Mouse (Mus musculus): ENCODE measurements around the gene Sost. TPM values are rescaled to one million over a fixed set of nuclear protein-coding genes. Genes with fewer than 3 reads are reported as not detected.

The Sost gene
- polyA plus RNA-seq, 1 experiment from 2014 or later: 0.36 TPM

Other genes starting within 250 kb of the Sost start
- gene Dhx8, start 234.1 kb downstream of the Sost start, polyA plus RNA-seq (2016; fragmentation: Nextera tagmentation; extraction: Ambion mirVana): 28.7 and 33.0 TPM in 2 replicates
- 9.4 and 10.8 TPM in 2 replicates for gene Etv4, start 181.6 kb downstream of the Sost start, polyA plus RNA-seq (2016; fragmentation: Nextera tagmentation; extraction: Ambion mirVana)
- 5.7 and 8.2 TPM in 2 replicates for gene Meox1, start 72.6 kb downstream of the Sost start, polyA plus RNA-seq (2016; fragmentation: Nextera tagmentation; extraction: Ambion mirVana)
- not detected in 2 replicates for gene Cfap97d1, start 17.3 kb upstream of the Sost start, polyA plus RNA-seq (2016; fragmentation: Nextera tagmentation; extraction: Ambion mirVana)
- 32.3 and 47.3 TPM in 2 replicates for gene Dusp3, start 20.0 kb upstream of the Sost start, polyA plus RNA-seq (2016; fragmentation: Nextera tagmentation; extraction: Ambion mirVana)
- gene Mpp3, start 61.4 kb upstream of the Sost start, polyA plus RNA-seq (2016; fragmentation: Nextera tagmentation; extraction: Ambion mirVana): 3.4 and 5.1 TPM in 2 replicates
- 0.83 and 0.94 TPM in 2 replicates for gene Cd300lg, start 74.5 kb upstream of the Sost start, polyA plus RNA-seq (2016; fragmentation: Nextera tagmentation; extraction: Ambion mirVana)
- 19.0 and 20.1 TPM in 2 replicates for gene Mpp2, start 121.5 kb upstream of the Sost start, polyA plus RNA-seq (2016; fragmentation: Nextera tagmentation; extraction: Ambion mirVana)
- gene Ppy, start 134.3 kb upstream of the Sost start, polyA plus RNA-seq (2016; fragmentation: Nextera tagmentation; extraction: Ambion mirVana): not detected in 2 replicates
- gene Pyy, start 140.8 kb upstream of the Sost start, polyA plus RNA-seq (2016; fragmentation: Nextera tagmentation; extraction: Ambion mirVana): 3.0 TPM in 1 of 2 replicates, not detected in the other
- gene Nags, start 178.5 kb upstream of the Sost start, polyA plus RNA-seq (2016; fragmentation: Nextera tagmentation; extraction: Ambion mirVana): 0.25 and 1.3 TPM in 2 replicates
- gene Tmem101, start 189.4 kb upstream of the Sost start, polyA plus RNA-seq (2016; fragmentation: Nextera tagmentation; extraction: Ambion mirVana): 40.8 and 44.6 TPM in 2 replicates
- gene Lsm12, start 218.3 kb upstream of the Sost start, polyA plus RNA-seq (2016; fragmentation: Nextera tagmentation; extraction: Ambion mirVana): 90.9 and 108 TPM in 2 replicates
- 35.0 and 40.9 TPM in 2 replicates for gene G6pc3, start 222.6 kb upstream of the Sost start, polyA plus RNA-seq (2016; fragmentation: Nextera tagmentation; extraction: Ambion mirVana)

Data from heart, embryonic 10.5 days (tissue).